Mouse (Mus musculus): ENCODE measurements around the gene Themis.

The Themis gene

DNA sequence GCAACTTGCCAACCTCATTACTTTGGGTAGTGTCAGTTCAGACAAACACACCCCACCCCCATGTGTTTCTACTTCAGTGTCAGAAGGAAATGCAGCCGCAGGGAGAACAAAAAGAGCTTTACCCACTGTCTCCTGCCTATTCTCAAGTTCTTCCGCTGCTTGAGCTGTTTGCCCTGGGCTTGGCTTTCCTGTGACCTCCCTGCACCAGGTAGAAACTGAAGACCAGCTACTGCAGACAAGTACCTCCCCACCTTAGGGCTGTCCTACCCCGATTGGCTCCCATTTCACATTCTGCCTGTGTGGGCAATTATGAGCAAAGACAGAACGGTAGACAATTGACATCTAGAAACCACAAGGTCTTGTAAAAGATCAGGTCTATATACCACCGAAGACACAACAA lies at the start of gene Themis:
Gene Themis, plus strand, starts transcription at position 100 of the 400 bp plus-strand sequence.
- no peak for DNase-seq (ENCODE audit: extremely low read depth, low read depth)

DNA sequence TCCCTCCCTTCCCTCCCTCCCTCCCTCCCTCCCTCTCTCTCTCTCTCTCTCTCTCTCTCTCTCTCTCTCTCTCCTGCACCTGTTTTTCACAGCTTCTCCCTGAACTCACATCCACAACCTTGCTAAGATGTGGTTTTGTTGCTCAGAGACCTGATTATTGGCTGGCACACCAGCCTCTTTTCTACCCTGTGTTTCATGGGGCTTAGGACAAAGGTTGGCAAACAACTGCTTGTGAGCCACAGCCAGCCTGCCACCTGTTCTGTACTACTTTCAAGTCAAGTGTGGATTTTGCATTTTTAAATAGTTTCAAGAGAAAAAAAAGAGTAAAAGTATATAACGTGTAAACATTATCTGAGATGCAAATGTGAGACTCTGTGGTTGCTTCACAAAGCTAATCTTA lies 48.7 kb upstream of the Themis start:
- no peak for DNase-seq (ENCODE audit: extremely low read depth, low read depth)

DNA sequence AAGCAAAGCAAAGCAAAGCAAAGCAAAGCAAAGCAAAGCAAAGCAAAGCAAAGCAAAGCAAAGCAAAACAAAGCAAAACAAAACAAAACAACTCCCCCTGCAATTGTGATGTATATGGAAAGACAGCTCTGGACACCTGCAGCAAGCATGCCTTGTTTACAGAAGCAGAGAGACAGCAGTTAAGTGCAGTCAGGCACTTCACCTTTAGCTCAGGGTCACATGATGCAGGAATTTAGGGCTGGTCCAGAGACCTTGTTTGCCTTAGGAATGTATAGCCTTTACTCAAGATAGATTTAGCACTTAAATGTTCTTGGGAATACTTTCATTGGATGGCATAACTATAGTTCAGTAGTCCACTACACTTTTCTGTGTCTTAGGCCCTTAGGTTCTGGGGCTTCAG lies 32.1 kb upstream of the Themis start:
- DNase-seq (ENCODE audit: extremely low read depth, low read depth) = no peak

DNA sequence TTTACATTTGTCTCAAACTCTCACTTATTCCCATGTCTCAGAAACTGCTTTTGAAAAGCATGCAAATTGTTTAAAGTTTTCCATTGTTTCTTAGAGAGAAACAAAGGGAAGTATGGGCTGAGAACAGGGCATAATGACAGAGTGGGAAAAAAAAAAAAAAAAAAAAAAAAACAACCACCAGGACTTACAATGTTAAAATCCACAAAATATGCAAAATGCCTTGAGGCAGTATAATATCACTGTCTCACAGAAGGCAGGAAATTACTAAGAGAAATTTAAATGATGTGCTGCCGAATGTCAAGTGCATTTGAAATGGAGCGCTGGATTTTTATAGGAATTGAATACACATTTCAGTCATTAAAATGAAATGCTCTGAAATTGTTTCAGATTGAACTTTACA lies 26.3 kb upstream of the Themis start:
- no peak for DNase-seq (ENCODE audit: extremely low read depth, low read depth)

DNA sequence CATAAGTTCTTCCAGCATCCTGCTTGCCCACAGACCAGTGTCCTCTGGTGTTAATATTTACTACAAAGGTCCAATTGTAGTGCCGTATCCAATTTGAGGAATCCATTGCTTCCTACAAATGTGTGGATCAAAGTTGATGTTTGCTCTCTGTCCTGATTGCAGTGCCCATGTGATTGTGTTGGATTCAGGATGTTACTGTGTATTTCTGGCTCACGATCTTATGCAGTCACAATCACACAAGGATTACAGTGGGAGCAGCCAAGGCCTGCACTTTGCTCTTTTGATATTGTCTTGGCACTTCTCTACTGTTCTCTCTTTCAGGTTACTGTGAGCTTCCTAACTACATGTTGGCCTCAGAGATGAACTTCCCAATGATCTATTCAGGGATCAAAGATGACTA lies 20.3 kb upstream of the Themis start:
- DNase-seq (ENCODE audit: extremely low read depth, low read depth) = no peak

DNA sequence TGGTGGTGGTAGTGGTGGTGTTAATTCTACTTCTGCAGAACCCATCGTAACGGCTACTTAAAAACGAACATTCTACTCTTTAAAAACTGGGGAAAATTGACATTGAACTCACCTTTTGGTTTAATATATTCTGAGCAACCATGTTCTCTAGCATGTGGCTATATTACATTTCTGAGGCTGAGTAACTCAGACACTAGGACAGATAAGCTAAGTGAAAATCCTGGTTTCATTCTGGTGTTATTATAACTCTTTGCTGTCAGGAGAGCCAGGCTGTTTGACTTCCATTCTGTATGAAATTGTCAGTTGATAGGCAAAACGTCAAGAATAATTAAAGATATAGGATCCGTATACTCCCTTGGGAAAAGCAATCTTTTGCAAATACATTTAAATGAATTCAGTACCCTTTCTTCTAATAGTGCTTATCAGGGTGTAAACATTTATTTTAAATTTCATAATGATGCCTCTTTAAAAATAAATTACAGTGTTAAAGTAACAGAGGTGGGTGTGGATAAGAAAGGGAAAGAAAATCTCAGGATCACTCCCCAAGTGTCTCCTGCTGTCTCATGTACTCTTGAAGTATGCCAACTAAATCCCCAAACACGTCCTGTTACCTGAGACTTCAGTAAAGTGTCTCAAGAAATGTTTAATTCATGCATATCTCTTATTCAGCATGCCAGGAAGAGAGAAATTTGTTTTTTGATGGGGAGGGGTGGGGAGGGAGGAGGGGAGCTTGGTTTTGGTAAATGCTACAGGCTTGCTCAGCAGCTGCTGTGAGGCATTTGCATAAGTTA lies 18.9 kb upstream of the Themis start:
- DNase-seq (ENCODE audit: extremely low read depth, low read depth) = no peak

DNA sequence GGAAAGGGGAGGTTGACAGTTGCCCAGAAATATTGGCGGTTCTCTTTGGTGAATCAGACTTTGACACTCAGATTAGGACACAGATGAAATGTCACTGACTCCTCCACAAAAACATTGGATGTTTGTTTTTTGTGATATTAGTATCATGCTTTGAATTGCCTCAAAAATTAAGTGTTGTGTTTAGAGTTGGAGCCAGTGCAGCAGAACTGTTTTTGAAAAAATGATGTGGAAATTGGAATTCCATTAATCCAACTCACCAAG lies 18.3 kb upstream of the Themis start:
- no peak for DNase-seq (ENCODE audit: extremely low read depth, low read depth)

DNA sequence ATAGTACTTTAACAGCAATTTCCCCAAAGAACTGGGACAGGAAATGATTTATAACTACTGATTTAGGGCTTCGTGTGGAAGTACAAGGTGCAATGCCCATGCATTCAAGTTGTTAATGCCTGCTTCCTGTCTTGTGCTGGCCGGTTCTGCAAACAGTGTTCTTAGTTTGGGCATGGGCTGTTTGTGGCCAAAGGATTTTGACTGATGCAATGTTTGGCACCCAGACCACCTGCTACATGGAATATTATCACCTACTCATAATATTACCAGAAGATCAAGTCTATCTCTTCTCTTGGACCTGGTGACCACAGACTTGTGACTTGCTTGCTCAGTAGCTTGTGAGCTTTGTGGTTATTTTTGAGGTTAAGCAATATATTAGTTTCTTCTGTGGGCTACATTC lies 16.2 kb upstream of the Themis start:
- DNase-seq (ENCODE audit: extremely low read depth, low read depth) = no peak

DNA sequence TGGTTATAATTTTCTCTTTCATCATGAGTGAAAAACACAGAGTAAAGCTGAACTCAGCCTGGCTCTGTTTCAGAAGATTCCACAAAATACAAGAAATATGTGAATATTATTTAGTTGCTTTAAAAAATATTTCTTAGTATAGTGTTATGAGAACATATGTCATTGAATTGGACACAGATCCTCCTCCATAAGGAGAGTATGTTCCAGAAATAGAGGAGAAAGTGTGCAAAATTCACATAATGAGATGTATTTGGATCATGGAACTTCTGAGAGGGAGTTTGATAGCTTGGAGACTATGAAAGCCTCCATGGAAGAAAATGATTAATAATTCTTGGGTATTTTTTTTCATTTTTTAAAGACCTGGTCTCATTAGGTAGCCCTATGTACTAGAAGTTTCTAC lies 13.4 kb upstream of the Themis start:
- no peak for DNase-seq (ENCODE audit: extremely low read depth, low read depth)

DNA sequence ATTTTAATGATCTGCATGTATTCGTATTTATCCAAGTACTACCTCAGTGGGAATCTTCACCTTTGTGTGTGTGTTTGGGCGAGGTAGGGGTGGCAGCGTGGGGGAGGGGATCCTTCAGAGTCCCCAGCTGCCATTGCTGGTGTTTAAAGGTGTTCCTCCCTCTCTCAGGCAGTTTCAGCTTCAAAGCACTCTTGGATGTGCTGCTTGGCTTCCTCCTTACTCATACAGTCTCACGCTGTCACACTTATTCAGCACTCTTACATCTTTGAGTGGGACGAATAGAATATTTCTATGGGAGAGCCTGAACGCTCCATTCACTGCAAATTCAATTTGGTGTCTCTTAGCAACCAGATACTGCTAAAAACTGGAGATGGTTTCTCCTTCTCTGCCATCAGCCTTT lies 3.0 kb upstream of the Themis start:
- DNase-seq (ENCODE audit: extremely low read depth, low read depth) = no peak

DNA sequence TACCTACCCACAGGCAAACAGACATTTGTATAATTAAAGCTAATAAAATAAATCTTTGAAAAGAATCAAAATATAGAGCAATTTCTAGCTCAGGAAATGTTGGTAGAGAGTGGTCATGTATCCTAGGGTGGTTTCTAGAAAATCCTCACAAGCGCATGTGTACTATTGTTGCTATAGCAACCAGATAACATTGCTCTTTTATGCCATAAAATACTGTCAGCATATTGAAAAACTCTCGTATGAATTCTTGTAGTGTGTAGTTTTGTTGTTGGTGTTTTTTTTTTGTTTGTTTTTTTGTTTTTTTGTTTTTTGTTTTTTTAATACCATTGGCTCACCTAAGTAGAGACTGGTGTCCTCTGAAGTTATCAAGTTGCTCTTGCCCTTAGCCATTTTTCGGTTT lies 5.8 kb downstream of the Themis start:
- no peak for DNase-seq (ENCODE audit: extremely low read depth, low read depth)

DNA sequence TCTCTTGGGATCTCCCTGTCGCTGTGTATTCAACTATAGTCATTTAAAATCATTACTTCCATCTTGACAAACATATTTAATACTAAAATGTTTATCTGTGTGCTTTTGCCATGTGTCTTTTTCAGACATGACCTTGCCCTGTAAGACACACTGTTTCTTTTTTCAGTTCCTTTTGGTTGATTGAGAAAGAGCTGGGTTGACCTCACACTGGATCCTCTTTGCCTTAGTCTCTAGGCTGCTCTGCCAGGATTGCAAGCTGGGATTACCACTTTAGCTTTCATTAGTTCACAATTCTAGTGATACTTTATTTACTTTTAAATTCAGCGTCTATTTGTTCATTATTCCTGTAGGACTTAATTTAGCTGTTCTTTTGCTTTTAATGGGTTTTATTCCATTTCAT lies 7.2 kb downstream of the Themis start:
- no peak for DNase-seq (ENCODE audit: extremely low read depth, low read depth)

DNA sequence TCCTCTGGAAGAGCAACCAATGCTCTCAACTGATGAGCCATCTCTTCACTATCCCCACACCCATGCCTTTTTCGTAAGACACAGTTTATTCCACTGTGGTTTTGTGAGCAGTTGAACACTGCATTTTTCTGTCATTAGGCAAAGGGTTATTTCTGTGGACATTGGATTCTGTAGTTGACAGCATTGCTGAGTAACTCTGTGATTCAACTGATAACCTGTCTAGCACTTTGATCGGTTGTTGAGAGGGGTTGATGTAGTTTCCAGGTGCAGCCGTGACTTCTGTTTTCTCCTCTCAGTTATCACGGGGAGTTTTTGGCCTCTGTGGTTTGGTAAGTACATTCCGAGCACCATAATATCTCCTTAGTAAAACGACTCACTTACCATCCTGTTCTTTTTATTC lies 26.8 kb downstream of the Themis start:
- DNase-seq (ENCODE audit: extremely low read depth, low read depth) = no peak

DNA sequence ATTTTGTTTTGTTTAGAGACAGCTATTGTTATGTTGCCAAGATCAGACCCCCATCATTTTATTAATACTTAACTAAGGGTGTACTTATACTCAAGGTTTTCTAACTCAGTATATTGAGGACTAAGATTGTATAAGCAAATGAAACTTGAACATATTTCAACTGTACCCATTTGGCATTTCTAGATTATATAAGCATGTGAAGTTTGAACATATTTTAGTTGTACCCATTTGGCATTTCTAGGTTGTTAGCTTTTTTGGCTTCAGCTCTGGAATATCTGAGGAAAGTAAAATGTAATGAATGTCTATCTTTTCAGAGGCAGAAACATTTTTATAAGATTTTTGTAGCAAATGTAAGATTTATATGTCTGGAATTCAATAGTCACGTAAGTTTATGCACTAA lies 27.9 kb downstream of the Themis start:
- no peak for DNase-seq (ENCODE audit: extremely low read depth, low read depth)

DNA sequence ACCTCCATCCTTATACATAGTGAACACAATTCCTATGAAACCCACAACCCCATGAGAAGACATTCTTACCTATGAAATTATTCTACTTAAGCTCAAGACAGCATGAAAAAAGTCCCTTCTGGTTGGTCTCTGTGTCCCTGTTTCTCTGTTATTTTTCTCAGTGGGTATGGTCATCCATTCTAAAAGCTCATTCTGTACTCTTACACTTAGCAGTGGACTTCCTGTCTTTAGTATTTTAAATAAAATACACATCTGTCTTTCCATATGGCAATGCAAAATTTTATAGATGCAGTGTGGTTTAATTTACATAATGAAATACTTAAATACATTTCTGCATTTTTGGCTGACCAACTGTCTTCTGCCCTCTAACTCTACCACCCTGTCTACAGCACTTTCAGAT lies 30.0 kb downstream of the Themis start:
- DNase-seq (ENCODE audit: extremely low read depth, low read depth) = no peak

DNA sequence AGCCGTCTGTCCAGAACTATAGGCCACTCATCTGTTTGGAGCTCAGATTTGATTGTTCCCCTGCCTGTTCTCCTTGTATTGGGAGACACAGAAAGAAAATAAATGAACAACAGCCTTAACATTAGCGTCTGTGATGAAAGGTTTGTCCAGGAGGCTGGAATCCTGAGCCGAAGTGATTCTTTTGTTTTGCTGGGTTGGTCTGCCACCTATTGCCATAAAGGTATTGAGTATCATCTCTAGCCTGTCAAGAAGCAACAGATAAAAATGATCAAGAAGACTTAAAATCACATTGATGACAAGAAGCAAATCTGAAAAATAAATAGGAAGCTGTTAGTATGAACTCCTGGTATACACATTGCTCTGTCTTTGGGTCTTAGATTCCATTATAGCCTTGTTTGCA lies 53.7 kb downstream of the Themis start:
- no peak for DNase-seq (ENCODE audit: extremely low read depth, low read depth)

DNA sequence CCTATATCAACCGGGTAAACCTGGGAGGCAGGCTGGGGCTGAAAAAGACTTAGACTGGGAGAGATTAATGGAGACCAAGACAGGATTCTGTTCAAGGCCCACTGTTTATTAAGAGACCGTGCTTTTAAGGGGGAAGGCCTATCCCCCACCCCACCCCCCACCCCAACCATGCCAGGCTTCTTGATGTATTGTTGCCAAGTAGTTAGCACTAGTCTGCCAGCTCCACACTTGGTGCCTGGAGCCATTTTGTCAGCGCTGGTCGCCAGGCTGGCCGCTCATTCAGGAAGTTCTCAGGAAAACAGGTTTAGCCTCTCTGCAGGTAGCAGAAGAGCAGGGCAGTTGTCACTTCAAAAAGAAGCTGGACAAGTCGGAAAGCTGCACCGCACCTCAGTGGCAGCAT lies 55.1 kb downstream of the Themis start:
- DNase-seq (ENCODE audit: extremely low read depth, low read depth) = no peak

DNA sequence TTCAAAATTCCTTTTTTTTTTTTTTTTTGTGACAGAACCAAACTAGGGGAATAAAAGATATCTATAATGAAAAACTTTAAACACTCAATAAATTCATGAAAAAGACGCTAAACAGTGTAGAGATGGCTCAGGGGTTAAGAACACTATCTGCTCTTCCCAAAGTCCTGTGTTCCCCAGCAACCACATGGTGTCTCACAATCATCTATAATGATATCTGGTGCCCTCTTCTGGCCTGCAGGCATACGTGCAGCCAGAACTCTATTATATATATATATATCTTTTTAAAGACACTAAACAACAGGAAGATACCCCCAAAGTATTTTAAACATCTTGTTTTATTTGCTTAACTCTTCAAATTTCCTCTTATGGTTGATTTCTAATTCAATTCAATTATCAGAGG lies 62.0 kb downstream of the Themis start:
- DNase-seq (ENCODE audit: extremely low read depth, low read depth) = peak; percentile 7

DNA sequence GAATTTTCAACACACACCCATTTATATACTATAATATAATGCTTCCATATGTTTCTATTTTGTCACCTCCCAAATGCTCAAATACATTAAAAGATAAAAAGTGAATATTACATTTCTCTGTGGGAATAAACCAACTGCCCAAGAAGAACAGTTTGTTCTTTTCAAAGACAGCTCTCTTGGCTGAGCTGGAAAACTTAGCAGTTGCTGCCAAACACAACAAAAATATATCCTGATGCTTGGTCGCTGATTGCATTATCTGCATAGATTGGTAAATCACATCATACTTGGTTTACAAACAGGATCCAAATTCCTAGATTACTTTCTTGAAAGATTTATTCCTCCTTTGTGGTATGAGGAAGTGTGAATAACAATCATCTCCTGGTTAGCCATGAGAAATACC lies 69.8 kb downstream of the Themis start:
- no peak for DNase-seq (ENCODE audit: extremely low read depth, low read depth)

DNA sequence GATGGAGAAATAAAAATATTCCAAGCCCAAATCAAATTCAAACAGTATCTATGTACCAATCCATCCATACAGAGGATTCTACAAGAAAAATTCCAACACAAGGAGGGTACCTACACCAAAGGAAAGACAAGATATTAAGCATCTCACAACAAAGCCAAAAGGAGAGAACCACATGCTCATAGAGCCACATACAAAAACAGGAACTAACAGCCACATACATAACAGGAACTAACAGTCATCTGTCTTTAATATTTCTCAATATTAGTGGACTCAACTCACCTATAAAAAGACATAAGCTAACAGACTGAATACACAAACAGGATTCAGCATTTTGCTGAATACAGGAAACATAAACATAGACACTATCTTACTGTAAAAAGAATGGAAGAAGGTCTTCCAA lies 78.3 kb downstream of the Themis start:
- DNase-seq (ENCODE audit: extremely low read depth, low read depth) = no peak

DNA sequence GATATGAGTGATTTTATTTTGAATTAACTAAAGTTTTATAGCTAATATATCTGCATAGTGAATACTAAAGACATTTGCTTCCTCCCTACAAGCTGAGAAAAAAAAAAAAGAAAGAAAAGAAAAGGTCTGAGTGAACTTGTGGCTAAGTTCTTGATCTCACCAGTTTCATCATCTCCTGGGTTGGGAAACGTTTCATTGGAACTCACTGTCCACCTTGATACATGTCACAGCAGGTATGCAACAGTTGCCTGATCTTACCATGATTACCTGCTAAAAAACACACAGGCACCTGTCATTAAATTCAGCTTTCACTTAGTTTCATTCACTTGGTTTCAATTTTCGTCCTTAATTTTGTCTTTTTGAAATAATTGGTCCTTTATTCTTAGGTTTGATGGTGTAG lies 85.2 kb downstream of the Themis start:
- DNase-seq (ENCODE audit: extremely low read depth, low read depth) = no peak

DNA sequence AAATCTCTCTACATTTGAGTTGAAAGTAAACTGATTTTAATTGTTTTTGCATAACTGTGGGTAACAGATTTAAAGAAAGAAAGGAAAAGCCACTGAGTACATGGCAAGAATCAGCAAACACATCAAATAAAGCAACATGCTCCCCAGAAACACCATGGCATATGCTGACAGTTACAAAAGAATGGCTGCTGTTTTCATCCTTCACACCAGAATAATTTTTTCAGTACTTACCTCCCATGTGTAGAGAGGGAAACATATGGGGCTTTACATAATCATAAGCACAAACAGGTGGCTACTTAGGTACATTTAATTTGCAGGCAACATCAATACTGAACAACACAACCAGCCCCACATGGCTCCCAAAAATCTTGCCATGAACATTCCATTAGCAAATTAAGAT lies 86.8 kb downstream of the Themis start:
- no peak for DNase-seq (ENCODE audit: extremely low read depth, low read depth)

DNA sequence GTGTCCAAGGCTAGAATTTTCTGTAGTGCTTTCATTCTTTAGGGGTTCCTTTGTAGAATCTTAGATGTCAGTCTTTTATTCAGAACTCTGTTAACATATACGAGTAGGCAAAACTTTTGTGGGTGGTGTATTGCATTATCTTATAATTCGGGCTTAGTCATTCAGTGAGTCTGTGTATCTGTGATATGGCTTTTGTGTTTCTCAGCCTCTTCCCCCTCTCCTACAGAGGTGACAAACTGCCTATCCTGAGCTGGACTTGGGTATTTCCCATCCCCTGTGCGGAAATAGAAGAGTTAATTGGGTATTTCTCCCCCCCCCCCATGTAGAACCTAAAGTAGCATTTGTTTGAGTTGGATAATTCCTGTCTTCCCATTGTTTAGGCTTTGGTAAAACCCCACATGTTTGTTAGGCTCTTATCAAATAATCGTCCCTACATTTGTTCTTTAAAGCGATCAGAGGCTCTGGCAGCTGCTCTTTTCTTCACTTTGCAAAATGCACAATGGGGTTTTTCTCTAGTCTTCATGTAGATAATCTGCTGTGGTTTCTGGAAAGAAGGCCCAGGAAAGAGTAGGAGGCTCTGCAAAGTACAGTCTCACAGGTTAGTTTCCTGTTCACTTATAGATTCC lies 108.7 kb downstream of the Themis start:
- DNase-seq (ENCODE audit: extremely low read depth, low read depth) = no peak

DNA sequence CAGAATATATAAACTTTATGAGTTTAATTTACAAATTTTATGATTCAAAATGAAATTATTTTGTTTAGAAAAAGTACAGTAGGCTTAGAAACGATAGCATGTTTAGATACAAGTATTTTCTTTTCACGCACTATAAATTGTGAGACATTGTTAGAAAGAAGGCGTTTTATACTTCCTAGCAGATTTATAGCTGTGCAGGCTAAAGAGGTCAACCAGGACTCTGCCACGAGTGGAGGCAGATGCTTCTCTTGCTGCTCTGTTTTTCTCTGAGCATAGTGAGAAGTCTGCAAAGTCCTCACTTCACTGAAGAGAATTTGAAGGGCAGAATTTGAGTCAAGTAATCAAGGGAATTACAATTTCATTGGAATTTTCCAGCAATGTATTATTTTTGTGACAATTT lies 131.3 kb downstream of the Themis start:
- DNase-seq (ENCODE audit: extremely low read depth, low read depth) = no peak

Measured in MEL-GATA-1-ER (cell line).